Mouse (Mus musculus): ENCODE data around the gene Gm7029.

Gm7029 gene

GRCm38 (mm10) chr17:33913905-33914304, 40.3 kb downstream of the Gm7029 start:
- no peak for DNase-seq (ENCODE audit: low spot score)

GRCm38 (mm10) chr17:33914969-33915391, 41.3 kb downstream of the Gm7029 start:
- DNase-seq (ENCODE audit: low spot score): no peak

- peak; percentile 98 for DNase-seq (ENCODE audit: low spot score)
These were observed 42.1 kb downstream of the Gm7029 start, which contains the start of the genes Tapbp and Zbtb22 for GRCm38 (mm10) chr17:33915671-33916250. Gene Tapbp, plus strand, starts transcription at chr17:33915899. Gene Zbtb22, plus strand, starts transcription at chr17:33915904.

GRCm38 (mm10) chr17:33916294-33916693, 42.7 kb downstream of the Gm7029 start:
- DNase-seq (ENCODE audit: low spot score): peak; percentile 82

GRCm38 (mm10) chr17:33916847-33917655, 43.4 kb downstream of the Gm7029 start:
- no peak for DNase-seq (ENCODE audit: low spot score)

GRCm38 (mm10) chr17:33917656-33918292, 44.1 kb downstream of the Gm7029 start:
- no peak for DNase-seq (ENCODE audit: low spot score)

GRCm38 (mm10) chr17:33918293-33919203, 44.9 kb downstream of the Gm7029 start:
- no peak for DNase-seq (ENCODE audit: low spot score)

- DNase-seq (ENCODE audit: low spot score): peak; percentile 87
These were observed 46.0 kb downstream of the Gm7029 start for GRCm38 (mm10) chr17:33919351-33920281.

- DNase-seq (ENCODE audit: low spot score): peak; percentile 86
These were observed 46.9 kb downstream of the Gm7029 start for GRCm38 (mm10) chr17:33920282-33921097.

- no peak for DNase-seq (ENCODE audit: low spot score)
These were observed 47.7 kb downstream of the Gm7029 start for GRCm38 (mm10) chr17:33921361-33921760.

Measured in testis, postnatal 14 days (tissue).